Mouse (Mus musculus) lung, postnatal 0 days (tissue): Measurements from ENCODE around the gene Wbp1.

Experiments used
- CTCF ChIP-seq: IDR thresholded peaks from 2 replicates; pipeline ENCODE4 v1.5.1; 2016; ENCODE audit warnings: antibody characterized with exemption, mild to moderate bottlenecking
- EP300 ChIP-seq: IDR thresholded peaks from 2 replicates; pipeline ENCODE4 v1.6.1; 2016; ENCODE audit warnings: antibody characterized with exemption, mild to moderate bottlenecking, control low read depth

GRCm38 (mm10) chr6:83116373-83117164, 4.8 kb downstream of the Wbp1 start:
- TF ChIP-seq EP300 (no peak), CTCF (no peak)
